Mouse (Mus musculus): ENCODE results near the gene Gm40193. TPM values are rescaled to one million over a fixed set of nuclear protein-coding genes. Genes with fewer than 3 reads are reported as not detected.

Gm40193 gene
- polyA plus RNA-seq, 1 experiment, result not detected

GRCm38 (mm10) chr11:70511242-70511641, 21.5 kb downstream of the Gm40193 start:
- TF ChIP-seq GATA1 (IDR thresholded peaks at IDR 0.05; ENCODE audit: borderline replicate concordance, low read length) (no peak), FLI1 (IDR thresholded peaks at IDR 0.05; ENCODE audit: low read length) (no peak)
- H3K4me1 ChIP-seq, result peaks cover 38% of the 10 kb centered on the region
- no peak overlapping the region for H3K4me3 ChIP-seq (replicated peaks)
- H3K36me3 ChIP-seq (replicated peaks; ENCODE audit: low read length), result no peaks in the 10 kb centered on the region
- H3K9me3 ChIP-seq, result no peaks in the 10 kb centered on the region
- H3K27me3 ChIP-seq (replicated peaks), result peaks cover 46% of the 10 kb centered on the region

- H3K4me1 ChIP-seq, result peaks cover 50% of the 10 kb centered on the region
- no peaks in the 10 kb centered on the region for H3K36me3 ChIP-seq (replicated peaks; ENCODE audit: low read length)
- H3K27me3 ChIP-seq (replicated peaks), result peaks cover 47% of the 10 kb centered on the region
- TF ChIP-seq FLI1 (IDR thresholded peaks at IDR 0.05; ENCODE audit: low read length) (no peak), GATA1 (IDR thresholded peaks at IDR 0.05; ENCODE audit: borderline replicate concordance, low read length) (no peak)
- H3K9me3 ChIP-seq, result no peaks in the 10 kb centered on the region
- H3K4me3 ChIP-seq (replicated peaks), result peak overlapping the region; percentile 72
Measured at GRCm38 (mm10) chr11:70509753-70510564, 22.8 kb downstream of the Gm40193 start.

GRCm38 (mm10) chr11:70506962-70507515, 25.7 kb downstream of the Gm40193 start:
- H3K4me3 ChIP-seq (replicated peaks), result no peak overlapping the region
- H3K36me3 ChIP-seq (replicated peaks; ENCODE audit: low read length), result no peaks in the 10 kb centered on the region
- peaks cover 33% of the 10 kb centered on the region for H3K4me1 ChIP-seq
- TF ChIP-seq GATA1 (IDR thresholded peaks at IDR 0.05; ENCODE audit: borderline replicate concordance, low read length) (no peak), FLI1 (IDR thresholded peaks at IDR 0.05; ENCODE audit: low read length) (no peak)
- no peaks in the 10 kb centered on the region for H3K9me3 ChIP-seq
- H3K27me3 ChIP-seq (replicated peaks), result peaks cover 39% of the 10 kb centered on the region

- peaks cover 32% of the 10 kb centered on the region for H3K4me1 ChIP-seq
- H3K36me3 ChIP-seq (replicated peaks; ENCODE audit: low read length), result no peaks in the 10 kb centered on the region
- no peak for TF ChIP-seq FLI1 (IDR thresholded peaks at IDR 0.05; ENCODE audit: low read length)
- no peak for TF ChIP-seq GATA1 (IDR thresholded peaks at IDR 0.05; ENCODE audit: borderline replicate concordance, low read length)
- H3K27me3 ChIP-seq (replicated peaks), result peaks cover 41% of the 10 kb centered on the region
- peak overlapping the region; percentile 57 for H3K4me3 ChIP-seq (replicated peaks)
- H3K9me3 ChIP-seq, result no peaks in the 10 kb centered on the region
Measured at GRCm38 (mm10) chr11:70506385-70506784, 26.4 kb downstream of the Gm40193 start.

GRCm38 (mm10) chr11:70504970-70505369, 27.8 kb downstream of the Gm40193 start, which contains the start of gene Tm4sf5:
Gene Tm4sf5, plus strand, starts transcription at chr11:70505244.
- no peak for TF ChIP-seq GATA1 (IDR thresholded peaks at IDR 0.05; ENCODE audit: borderline replicate concordance, low read length)
- TF ChIP-seq FLI1 (IDR thresholded peaks at IDR 0.05; ENCODE audit: low read length), result no peak
- H3K27me3 ChIP-seq (replicated peaks), result peaks cover 32% of the 10 kb centered on the region
- no peaks in the 10 kb centered on the region for H3K36me3 ChIP-seq (replicated peaks; ENCODE audit: low read length)
- H3K9me3 ChIP-seq, result no peaks in the 10 kb centered on the region
- H3K4me3 ChIP-seq (replicated peaks), result no peak within 1 kb of the TSS
- H3K4me1 ChIP-seq, result peaks cover 26% of the 10 kb centered on the region

GRCm38 (mm10) chr11:70502018-70502417, 30.7 kb downstream of the Gm40193 start:
- Histone ChIP-seq H3K36me3 (replicated peaks; ENCODE audit: low read length) (no peaks in the 10 kb centered on the region), H3K4me3 (replicated peaks) (no peak overlapping the region), H3K27me3 (replicated peaks) (peaks cover 14% of the 10 kb centered on the region), H3K9me3 (no peaks in the 10 kb centered on the region), H3K4me1 (peaks cover 25% of the 10 kb centered on the region)
- no peak for TF ChIP-seq GATA1 (IDR thresholded peaks at IDR 0.05; ENCODE audit: borderline replicate concordance, low read length)
- no peak for TF ChIP-seq FLI1 (IDR thresholded peaks at IDR 0.05; ENCODE audit: low read length)

- H3K27me3 ChIP-seq (replicated peaks), result peaks cover 19% of the 10 kb centered on the region
- H3K4me1 ChIP-seq, result peaks cover 16% of the 10 kb centered on the region
- TF ChIP-seq FLI1 (IDR thresholded peaks at IDR 0.05; ENCODE audit: low read length) (no peak), GATA1 (IDR thresholded peaks at IDR 0.05; ENCODE audit: borderline replicate concordance, low read length) (no peak)
- H3K9me3 ChIP-seq, result no peaks in the 10 kb centered on the region
- no peaks in the 10 kb centered on the region for H3K36me3 ChIP-seq (replicated peaks; ENCODE audit: low read length)
- H3K4me3 ChIP-seq (replicated peaks), result no peak overlapping the region
Measured at GRCm38 (mm10) chr11:70500476-70500812, 32.3 kb downstream of the Gm40193 start.

GRCm38 (mm10) chr11:70499566-70500475, 32.9 kb downstream of the Gm40193 start:
- Histone ChIP-seq H3K4me3 (replicated peaks) (no peak overlapping the region), H3K36me3 (replicated peaks; ENCODE audit: low read length) (no peaks in the 10 kb centered on the region), H3K9me3 (no peaks in the 10 kb centered on the region), H3K27me3 (replicated peaks) (peaks cover 15% of the 10 kb centered on the region), H3K4me1 (peaks cover 10% of the 10 kb centered on the region; the same call in 1 of the 2 replicates)
- TF ChIP-seq FLI1 (IDR thresholded peaks at IDR 0.05; ENCODE audit: low read length) (no peak), GATA1 (IDR thresholded peaks at IDR 0.05; ENCODE audit: borderline replicate concordance, low read length) (no peak)

GRCm38 (mm10) chr11:70489684-70490083, 43.1 kb downstream of the Gm40193 start:
- no peaks in the 10 kb centered on the region for H3K36me3 ChIP-seq (replicated peaks; ENCODE audit: low read length)
- TF ChIP-seq FLI1 (IDR thresholded peaks at IDR 0.05; ENCODE audit: low read length) (no peak), GATA1 (IDR thresholded peaks at IDR 0.05; ENCODE audit: borderline replicate concordance, low read length) (no peak)
- H3K27me3 ChIP-seq (replicated peaks), result peaks cover 11% of the 10 kb centered on the region
- H3K4me3 ChIP-seq (replicated peaks), result no peak overlapping the region
- peaks cover 6% of the 10 kb centered on the region for H3K9me3 ChIP-seq
- H3K4me1 ChIP-seq, result peaks cover 19% of the 10 kb centered on the region
